Mouse (Mus musculus) T-helper 17 cell (primary cell): ENCODE measurements around the gene 1700015F17Rik.

ENCODE experiments used
- in situ Hi-C, 2 experiments: fragments of 300-600 bp; cut with MboI, MseI; formaldehyde crosslinking; loops; 1 replicate in 1 of 2; 2 replicates in 1 of 2; pipeline ENCODE4 v1.15.1; 2025; ENCODE audit warnings: high pct_unique_total_duplicates in 2 of 2

The 1700015F17Rik gene

DNA sequence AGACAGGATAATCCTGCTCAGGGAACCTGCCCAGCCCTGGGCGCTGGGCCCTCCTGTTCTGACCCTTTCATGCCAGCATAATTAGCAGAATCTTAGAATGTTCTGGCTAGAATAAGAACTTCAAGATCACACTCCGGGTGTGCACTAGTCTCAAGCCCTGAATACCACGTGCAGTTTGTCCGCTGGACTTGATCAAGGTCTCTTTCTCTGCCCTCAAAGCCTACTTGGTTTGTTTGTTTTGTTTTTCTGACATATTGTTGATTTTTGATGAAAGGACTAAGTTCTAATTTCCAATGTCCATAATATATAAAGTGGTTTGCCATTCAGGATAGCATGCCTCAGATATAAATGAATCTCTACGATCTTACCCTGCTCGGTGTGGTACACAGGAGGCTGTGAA, at the start of gene 1700015F17Rik:
TSS of gene 1700015F17Rik (minus strand) at position 101 of the 400 bp plus-strand sequence.
- in situ Hi-C loops: no loop called here

DNA sequence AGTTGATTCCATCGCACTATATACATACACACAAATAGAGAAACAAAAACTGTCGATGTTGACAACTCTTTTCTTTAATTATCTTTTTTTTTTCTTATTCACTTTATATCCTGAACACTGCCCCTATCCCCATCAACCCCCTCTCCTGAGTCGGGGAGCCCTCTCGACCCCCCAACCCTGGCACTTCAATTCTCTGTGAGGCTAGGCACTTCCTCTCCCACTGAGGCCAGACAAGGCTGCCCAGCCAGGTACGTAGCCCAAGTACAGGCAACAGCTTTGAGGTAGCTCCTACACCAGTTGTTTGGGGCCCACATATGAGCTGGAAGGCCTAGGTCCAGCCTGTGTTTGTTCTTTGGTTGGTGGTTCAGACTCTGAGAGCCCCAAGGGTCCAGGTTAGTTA, 36.5 kb upstream of the 1700015F17Rik start:
- in situ Hi-C loops: no loop called here

DNA sequence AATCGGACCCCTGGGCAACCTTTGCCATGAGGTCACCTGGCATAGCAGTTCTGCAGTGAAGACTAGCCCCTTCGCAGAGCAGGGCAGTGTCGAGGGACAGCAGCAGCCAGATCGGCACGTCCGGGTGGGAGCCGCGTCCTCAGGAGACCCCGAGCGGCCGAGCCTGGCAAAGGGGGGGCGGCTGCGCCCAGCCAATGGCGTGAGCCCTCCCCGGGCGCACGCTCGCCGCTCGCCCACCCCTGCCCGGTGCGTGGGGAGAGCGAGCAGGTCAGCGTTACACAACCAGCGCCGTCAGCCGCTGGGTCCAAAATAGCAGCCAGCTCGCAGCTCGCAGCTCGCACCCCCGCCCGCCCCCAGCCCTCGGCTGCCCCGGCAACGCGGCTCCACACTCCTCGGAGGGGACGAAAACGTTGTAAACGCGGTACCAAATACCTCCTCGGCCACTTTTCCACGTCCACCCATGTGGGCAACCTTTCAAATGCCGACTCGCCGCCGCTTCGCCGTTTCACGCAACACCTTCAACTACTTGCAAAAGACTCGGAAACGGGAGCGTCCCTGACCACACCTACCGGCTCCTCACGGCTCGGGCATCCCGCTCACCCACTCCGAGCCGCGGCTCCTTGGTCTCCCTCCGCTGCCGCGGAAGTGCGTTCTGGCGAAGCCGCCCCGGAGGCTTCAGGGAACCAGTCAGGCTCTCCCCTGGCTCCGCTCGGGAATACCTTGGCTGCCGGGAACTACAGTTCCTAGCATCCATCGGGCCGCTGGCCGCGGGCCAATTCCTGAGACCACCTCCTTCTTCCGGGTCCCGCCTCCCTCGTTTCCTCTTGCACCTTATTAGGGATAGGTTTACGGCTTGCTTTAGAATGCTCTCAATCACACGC, 35.5 kb upstream of the 1700015F17Rik start, which contains the start of gene Cldn12:
TSS of gene Cldn12 (minus strand) at position 763 of the 881 bp plus-strand sequence.
- in situ Hi-C loops: no loop called here

DNA sequence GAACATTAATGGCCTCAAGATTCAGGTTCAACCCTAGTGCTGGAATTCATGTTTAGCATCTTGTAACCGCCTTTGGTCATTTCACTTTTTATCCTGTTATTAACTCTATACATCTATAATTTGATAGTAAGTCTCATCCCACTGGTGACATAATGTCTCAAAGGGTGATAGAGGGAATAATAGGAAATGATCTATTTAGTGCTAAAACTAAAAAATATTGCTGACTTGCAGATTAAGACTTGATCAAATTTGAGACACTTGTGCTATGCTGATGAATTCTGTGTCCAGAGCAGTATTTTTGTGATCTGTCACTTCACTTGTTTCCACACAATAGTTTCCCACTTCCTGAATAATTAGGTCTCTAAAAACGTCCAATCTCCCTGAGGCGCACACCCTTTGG, 32.5 kb upstream of the 1700015F17Rik start:
- in situ Hi-C loops: no loop called here

DNA sequence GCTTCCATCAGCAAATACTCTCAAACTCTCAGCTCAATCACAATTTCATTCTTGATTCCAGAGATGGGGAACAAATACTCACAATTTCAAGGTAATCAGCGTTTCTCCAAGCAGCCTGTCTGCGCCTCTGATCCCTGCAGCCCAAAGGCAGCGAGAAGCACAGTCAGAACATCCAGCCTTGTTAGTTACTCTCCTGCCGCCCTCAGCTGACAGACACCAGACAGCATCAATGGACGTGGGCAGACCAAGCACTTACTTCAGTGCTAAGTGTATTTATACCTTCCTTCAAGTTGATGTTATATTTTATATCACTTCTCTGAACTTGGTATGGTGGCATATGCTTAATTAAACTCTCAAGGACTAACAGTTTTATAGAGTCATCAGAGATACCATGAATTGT, 32.0 kb upstream of the 1700015F17Rik start:
- in situ Hi-C loops: no loop called here

DNA sequence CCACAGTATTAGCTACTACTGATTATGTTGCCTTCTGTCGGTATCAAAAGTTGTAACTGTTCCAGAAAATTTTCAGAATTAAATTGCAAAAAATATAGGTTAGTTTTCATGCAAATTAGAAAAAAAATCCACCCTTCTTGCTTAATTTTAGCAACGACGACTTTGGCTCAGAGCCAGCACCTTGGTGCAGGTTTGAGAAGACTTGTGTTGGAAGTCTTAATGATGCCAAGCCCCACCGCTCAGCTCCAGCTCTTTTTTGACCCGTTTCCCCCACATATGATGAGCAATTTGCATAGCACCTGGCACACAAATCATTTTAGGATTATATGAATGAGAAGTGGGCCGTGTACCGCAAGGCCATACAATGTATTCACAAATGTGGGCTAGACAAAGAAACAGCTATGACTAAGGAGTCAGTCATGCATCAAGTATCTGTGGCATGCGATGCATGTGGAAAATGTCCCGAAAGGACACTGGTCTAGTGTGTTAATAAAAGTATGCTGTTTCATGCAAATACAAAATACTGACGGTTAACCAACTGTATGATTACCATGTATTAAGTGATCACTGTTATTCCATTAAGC, 31.5 kb upstream of the 1700015F17Rik start:
- in situ Hi-C loops: no loop called here

DNA sequence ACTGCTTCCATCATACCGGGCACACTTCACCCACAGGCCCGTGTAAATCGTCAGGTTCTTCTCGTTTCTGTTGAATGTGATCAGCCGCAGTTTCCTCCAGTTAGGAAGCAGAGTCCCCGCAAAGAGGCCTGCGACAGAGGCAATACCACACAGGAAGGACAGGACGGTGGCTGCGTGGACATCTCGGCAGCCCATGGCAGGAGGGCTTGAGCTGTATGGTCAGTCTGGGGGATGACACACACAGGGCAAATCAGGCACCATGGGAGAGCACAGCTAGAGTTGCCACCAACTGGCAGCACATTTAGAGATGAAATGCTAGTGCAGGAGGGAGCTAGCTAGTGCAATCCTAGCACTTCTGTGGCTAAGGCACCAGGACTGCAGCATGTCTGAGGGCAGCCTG, 29.3 kb upstream of the 1700015F17Rik start:
- in situ Hi-C loops: no loop called here

DNA sequence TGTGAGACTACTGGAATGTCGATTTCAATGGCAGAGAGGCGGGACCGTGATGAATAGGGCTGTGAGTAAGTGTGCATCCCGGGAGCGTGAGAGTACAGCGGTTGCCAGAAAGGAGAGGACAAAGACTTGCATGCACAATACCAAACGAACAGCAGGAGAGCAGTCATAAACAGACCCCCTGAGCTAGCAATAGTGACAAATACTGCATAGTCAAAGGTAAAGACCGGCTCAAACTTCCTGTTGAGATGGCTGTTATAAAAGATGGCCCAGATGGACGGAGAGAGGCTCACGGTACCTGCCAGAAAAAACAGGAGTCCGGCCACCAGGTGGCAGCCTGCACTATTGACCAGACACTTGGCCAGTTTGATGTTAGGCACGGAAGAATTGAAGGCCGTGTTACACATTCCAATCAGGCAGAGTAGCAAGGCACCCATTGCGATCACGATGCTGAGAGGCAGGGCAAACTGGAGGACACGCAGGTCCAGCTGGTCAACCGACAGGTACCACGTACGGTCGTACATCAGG, 28.8 kb upstream of the 1700015F17Rik start:
- in situ Hi-C loops: no loop called here

DNA sequence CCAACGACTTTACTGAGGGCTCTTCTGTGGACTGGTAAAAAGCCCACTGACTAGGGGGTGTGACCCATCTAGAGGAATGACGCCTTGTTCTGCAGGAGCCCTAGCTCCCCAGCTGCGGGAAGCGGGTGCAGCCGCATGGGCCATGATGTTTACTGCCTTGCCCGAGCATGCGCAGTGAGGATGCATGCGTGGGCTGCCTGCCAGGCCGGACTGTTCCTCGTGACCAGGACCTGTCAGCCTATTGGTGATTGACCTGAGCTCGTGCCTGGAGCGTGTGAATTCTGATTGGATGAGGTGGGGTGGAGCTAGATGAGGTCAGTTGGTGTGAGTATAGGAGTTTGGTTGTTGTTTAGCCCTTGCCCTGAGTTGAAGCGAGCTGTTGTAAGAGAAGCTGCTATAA, 25.5 kb upstream of the 1700015F17Rik start:
- in situ Hi-C loops: no loop called here

DNA sequence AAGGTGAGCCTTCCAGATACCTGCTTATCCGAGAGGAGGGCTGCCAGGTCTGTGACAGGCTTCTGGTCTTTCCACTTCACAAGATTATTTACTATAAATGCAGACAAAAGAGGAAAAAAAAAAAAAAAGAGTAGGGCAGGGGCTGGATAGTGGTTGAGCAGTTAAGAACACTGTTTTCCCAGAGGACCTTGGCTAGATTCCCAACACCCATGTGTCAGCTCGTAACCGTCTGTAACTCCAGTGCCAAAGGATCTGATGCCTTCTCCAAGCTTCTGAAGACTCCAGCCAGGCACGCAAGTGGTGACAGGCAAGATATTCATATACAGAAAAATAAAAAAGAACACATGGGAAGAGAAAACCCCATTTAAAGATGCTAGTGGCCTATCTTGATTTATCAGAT, 24.4 kb upstream of the 1700015F17Rik start:
- in situ Hi-C loops: no loop called here

DNA sequence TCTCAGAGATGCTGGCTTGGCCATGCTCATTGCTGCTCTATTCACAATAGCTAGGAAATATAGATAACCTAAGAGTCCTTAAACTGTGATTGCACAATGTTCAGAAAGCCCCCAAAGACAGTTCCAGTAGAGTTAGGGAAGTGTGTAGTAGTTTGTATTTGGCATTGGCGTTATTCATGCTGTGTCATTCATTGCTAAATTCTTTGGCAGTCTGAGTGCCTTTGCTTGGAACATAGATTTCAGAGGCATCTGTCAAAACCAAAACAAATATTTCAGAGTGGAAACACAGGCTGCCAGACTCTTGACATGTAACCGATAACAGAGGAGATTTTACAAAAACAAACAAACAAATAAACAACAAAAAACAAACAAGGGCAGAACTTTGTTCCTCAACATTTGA, 22.6 kb upstream of the 1700015F17Rik start:
- in situ Hi-C loops: no loop called here

DNA sequence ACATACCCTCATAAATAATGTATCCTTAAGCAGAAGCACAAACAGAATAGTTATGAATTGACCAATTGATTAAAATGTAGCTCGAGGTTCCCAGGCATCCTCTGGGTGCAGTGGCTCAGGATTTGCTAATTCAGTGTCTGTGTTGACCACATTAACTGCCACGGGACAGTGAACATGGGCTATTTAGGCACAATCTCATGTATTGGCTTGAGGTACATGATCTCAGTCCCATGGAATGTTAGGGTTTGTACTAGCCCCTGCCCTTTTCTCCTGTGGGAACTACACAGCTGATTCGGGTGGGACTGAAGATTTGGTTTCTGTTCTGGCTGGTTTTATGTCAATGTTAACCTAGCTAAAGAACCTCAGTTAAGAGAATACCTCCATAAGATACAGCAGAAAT, 17.4 kb upstream of the 1700015F17Rik start:
- in situ Hi-C loops: loop anchor here (5.0 kb wide), 3 partner anchors 71 to 261 kb away; no protein-coding TSS in a partner anchor

DNA sequence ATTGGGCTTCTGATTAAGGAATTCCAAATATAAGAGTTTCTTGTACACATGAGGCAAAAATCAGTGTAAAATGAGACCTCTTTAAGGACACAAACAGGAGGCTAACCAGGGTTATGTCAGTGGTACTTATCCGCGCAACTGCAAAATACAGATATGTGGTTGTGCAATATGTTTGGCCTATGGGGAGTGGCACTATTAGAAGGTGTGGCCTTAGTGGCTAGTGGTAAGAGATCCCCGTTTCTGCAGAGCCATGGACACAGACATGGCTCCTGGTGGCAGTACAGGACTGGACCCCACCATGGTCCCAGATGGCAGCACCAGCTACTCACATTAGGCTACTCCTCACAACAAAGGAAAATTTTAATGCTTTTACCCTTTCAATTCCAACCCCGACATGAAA, 16.1 kb upstream of the 1700015F17Rik start:
- in situ Hi-C loops: loop anchor here (5.0 kb wide), 3 partner anchors 72 to 262 kb away; no protein-coding TSS in a partner anchor

DNA sequence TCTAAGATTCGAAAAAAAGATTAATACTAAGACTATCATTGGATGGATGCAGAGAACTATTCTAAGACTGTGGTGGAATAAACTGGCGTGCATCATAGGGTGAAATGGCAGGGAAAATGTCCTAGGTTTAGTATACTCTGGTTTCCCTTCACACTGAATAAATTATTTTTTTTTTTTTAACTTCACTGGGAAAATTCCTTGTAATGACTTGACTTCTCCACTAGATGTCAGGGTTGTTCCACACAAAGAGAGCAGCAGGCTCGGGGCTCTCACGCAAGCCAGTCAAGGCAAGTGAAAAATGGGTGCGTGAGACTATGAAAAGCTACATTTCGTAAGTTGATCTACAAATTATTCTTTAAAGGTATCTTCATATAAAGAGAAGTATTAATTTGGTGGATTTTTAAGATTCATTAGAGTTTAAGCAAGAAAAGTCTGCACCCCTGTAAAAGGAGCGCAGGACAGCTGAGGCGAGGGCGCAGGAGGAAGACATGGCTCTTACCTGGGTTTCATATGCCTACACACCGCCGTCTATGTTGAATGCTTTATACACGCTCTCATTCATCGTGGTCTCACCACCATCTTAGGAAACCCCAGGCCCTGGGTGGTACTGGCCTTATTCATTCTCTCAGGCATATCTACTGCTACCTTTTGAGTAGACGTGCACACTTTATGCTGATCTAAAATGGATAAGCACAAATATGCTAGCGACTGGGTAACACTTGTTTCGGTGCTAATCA, 15.5 kb upstream of the 1700015F17Rik start:
- in situ Hi-C loops: loop anchor here (5.0 kb wide), 3 partner anchors 73 to 263 kb away; no protein-coding TSS in a partner anchor

DNA sequence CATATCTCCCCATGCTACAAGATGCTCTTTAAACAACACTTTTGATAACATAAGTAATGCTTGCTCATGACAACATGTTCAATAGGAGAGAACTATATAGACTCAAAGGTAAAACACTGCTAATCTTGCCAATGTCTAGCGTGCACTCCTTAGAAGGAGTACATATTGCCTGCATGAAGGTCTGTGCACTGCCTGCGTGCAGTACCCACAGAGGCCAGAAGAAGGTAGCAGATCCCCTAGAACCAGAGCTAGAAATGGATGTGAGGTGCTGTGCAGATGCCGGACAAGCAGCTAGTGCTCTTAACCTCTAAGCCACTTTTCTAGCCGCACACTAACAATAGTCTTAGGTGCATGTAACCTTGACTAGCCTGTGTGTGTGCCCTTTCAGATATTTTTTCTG, 13.2 kb upstream of the 1700015F17Rik start:
- in situ Hi-C loops: no loop called here

DNA sequence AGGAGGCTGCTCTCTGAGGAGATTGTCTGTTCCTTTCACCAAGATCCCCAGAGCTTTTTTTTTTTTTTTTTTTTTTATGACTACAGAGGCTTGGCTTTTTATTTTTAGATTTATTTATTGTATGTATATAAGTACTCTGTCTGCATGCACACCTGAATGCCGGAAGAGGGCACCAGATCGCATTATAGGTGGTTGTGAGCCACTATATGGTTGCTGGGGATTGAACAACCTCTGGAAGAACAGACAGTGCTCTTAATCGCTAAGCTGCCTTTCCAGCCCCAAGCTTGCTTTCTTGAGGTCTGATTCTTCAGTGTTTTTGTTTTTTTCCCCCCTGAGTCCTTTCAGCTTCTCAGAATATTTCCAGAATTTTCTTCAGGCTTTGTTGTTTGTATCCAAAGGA, 7.1 kb upstream of the 1700015F17Rik start:
- in situ Hi-C loops: no loop called here

DNA sequence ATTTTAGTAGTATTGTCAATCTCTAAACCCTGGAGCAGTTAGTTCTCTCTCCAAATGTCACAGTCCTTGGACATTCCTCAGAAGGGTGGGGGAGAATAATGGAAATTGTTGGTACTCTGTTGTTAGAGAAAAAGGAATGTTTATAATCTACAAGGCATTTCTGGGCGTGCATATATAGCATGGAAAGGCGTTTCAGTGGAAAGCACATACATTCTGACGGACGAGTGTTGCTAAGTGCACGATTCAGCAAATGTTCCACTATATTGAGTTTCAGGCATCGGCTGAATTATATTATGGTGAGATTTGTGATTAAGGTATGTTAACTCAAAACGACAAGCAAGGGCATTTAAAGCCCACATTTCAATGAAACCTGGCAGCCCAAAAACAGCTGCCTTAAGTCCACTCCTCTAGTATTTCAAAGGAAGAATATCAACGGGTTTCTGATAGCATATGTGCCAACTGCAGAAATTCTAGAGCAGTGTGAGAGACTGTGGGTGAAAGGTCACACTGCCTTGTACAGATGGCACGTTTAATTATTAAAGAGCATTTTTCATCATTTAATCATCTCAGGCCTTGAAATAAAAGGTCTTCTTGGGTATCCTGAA, 4.4 kb upstream of the 1700015F17Rik start:
- in situ Hi-C loops: loop anchor here (5.0 kb wide), 1 partner anchor 521 kb away; no protein-coding TSS in a partner anchor

DNA sequence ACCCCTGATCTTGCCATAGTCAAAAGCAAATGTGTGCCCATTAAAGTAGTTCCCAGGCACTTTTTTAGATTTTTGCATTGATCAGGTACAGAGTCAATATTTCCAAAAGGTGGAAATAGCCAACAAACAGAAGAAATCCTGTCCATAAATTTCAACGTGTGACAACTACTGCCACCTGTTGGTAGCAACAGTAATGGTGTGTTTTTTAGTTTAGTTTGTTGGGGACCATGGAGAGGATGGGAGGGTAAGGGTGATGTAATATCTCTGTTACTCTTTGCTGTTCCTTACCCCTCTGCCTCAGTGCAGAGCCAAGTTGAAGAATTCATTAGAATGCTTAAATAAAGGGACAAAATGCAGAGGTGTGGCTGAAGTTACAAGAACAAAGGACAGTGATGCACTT, 2.7 kb upstream of the 1700015F17Rik start:
- in situ Hi-C loops: loop anchor here (5.0 kb wide), 1 partner anchor 519 kb away; no protein-coding TSS in a partner anchor

DNA sequence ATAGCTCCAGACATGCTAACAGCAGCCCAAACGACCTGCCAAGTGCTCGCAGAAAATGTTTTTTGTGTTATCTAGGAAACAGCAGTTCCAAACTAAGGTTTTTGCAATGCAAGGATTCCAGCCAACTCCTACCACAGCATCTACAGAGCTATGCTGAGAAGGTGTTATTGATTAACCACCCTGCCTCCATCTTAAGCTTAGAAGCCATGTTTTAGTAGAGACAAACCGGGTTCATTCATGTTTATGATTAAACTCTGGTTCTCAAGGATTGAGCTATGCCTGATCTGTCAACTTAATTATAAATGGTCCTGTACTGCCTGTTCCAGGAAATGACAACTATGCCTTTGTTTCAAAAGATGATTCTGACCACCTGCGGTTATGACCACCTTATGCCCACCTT, 2.8 kb downstream of the 1700015F17Rik start:
- in situ Hi-C loops: no loop called here

DNA sequence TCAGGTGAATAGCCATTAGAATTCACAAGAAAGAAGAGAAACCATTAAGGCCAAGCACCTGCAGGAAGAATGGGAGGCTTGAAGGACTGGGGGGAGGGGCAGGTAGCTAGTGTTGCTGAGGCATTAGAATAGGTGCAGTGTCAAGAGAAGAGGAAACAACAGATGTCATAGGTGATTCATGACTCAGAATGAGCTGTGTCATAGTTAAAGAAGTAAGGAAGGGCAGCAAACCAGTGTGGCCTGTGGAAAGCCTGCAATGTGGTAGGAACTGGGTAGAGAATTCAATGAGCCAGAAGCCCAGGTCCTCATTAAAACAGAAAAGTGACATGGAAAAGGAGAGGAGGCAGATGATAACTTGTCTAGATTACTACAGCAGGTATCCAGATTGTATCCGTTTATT, 13.7 kb downstream of the 1700015F17Rik start:
- in situ Hi-C loops: loop anchor here in 1 of 2 experiments (10.0 kb wide), 1 partner anchor 630 kb away; no protein-coding TSS in a partner anchor

DNA sequence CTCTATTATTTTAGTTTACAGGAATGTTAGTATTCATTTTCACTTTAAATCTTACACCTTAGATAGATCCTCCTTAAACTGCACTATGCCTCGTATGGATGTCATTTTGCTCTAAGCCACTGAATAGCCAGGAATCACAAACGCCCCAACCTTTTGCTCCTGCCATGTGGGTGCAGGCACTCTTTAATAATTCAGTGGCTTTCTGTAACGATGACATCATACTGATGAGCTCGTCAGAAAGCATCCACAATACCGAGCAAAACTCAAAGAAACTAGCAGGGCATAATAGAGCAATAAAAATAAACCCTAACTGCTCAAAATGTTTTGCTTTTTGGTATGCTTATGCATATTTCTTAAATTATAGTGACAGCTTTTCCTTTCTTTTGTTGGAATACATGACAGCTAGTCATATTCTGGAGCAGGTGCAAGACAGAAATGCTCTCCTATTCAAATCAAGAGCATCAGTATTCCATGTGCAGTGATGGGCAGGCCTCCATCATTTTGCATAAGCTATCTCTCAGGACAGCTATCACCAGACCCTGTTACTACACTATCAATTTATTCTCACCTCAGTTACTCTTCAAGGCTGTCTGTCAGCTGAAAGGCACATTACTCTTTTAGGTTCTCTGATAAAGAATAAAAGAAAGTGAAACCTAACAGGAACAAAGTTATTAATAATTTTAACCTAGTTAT, 47.1 kb downstream of the 1700015F17Rik start:
- in situ Hi-C loops: no loop called here
